In genomic region chr11:113468016-113468415, GRCm38 (mm10) we compare ENCODE assay signal across 16 mouse cellular contexts.
DNase-seq lines count a peak whose midpoint lies in the region; ATAC-seq and TF ChIP-seq lines count a peak whose summit lies in the region.
"Had no signal": no experiment of that assay in that cellular context is flagged by ENCODE, and none has a peak within 500 bp of the region (broad histone marks: within the 10 kb centered on the region; RNA-seq: fewer than 3 reads in every experiment).

No protein-coding gene starts in this region.

- no peak overlapping the region; the same call in 1 of the 2 replicates for H3K4me2 ChIP-seq in hindbrain, embryonic 12.5 days (replicated peaks)
- no peak overlapping the region for H3K4me2 ChIP-seq in midbrain, embryonic 14.5 days (ENCODE audit: low read length)
- H3K4me2 ChIP-seq: heart, embryonic 15.5 days; liver, embryonic 13.5 days had no signal

- no peaks in the 10 kb centered on the region for H3K9me3 ChIP-seq in hindbrain, embryonic 12.5 days (replicated peaks)
- H3K9me3 ChIP-seq in midbrain, embryonic 14.5 days (ENCODE audit: control insufficient read depth, low read length), result no peaks in the 10 kb centered on the region
- H3K9me3 ChIP-seq: heart, embryonic 15.5 days; liver, embryonic 13.5 days had no signal

- peak; percentile 57 for ATAC-seq in hindbrain, embryonic 12.5 days (ENCODE audit: low FRiP score)
- peak; percentile 53; the same call in 1 of the 2 replicates for ATAC-seq in midbrain, embryonic 14.5 days (ENCODE audit: low FRiP score, low TSS enrichment)
- no peak for ATAC-seq in activated CD4-positive, CD25-positive, alpha-beta regulatory T cell, adult 4 months
- ATAC-seq: inflammation-experienced regulatory T-cells, adult 6 months; lung, postnatal 0 days had no signal

- no peaks in the 10 kb centered on the region for H3K27me3 ChIP-seq in hindbrain, embryonic 12.5 days
- no peaks in the 10 kb centered on the region for H3K27me3 ChIP-seq in midbrain, embryonic 14.5 days (ENCODE audit: control insufficient read depth, insufficient read depth, low read length)
- H3K27me3 ChIP-seq: heart, embryonic 15.5 days; liver, embryonic 13.5 days had no signal

- no peak for DNase-seq in layer of hippocampus, adult 2 months (ENCODE audit: low spot score in 2 of 2)
- no peak for DNase-seq in layer of hippocampus, postnatal 10 days (ENCODE audit: low spot score in 2 of 2)
- peak; percentile 49 for DNase-seq in midbrain, embryonic 14.5 days
- DNase-seq in heart, adult 11 months, result no peak
- DNase-seq in thymus, postnatal 4 days, result no peak
- no peak for DNase-seq in testis, postnatal 10 days (ENCODE audit: low spot score)
- DNase-seq: adrenal gland, adult 8-10 months; B cell, adult 2 months; cerebellum, postnatal 25 days; kidney, postnatal 10 days; liver, embryonic 13.5 days had no signal

- no peak overlapping the region for H3K9ac ChIP-seq in hindbrain, embryonic 12.5 days
- H3K9ac ChIP-seq in midbrain, embryonic 14.5 days (replicated peaks; ENCODE audit: low read length), result no peak overlapping the region
- H3K9ac ChIP-seq: heart, embryonic 15.5 days; liver, embryonic 13.5 days had no signal

- 0 out of 2 replicates have a peak overlapping the region, but pooled peaks have one; percentile 5 for H3K27ac ChIP-seq in layer of hippocampus, adult 2 months
- H3K27ac ChIP-seq in hindbrain, embryonic 12.5 days, result peak overlapping the region; percentile 91
- peak overlapping the region; percentile 88 for H3K27ac ChIP-seq in midbrain, embryonic 14.5 days (replicated peaks; ENCODE audit: low read depth, low read length)
- H3K27ac ChIP-seq: heart, embryonic 15.5 days; liver, embryonic 13.5 days had no signal

- 33% methylated on average over 10 of the region's 10 CpGs for WGBS in hindbrain, embryonic 12.5 days
- WGBS in midbrain, embryonic 14.5 days, result 20% methylated on average over 10 of the region's 10 CpGs

- H3K36me3 ChIP-seq in hindbrain, embryonic 12.5 days, result no peaks in the 10 kb centered on the region
- no peaks in the 10 kb centered on the region for H3K36me3 ChIP-seq in midbrain, embryonic 14.5 days (ENCODE audit: control insufficient read depth, insufficient read depth, low read length)
- H3K36me3 ChIP-seq: heart, embryonic 15.5 days had no signal

- peaks cover 43% of the 10 kb centered on the region for H3K4me1 ChIP-seq in hindbrain, embryonic 12.5 days
- H3K4me1 ChIP-seq in midbrain, embryonic 14.5 days (ENCODE audit: control insufficient read depth, insufficient read depth, low read length), result peaks cover 21% of the 10 kb centered on the region; the same call in 1 of the 2 replicates
- H3K4me1 ChIP-seq: heart, embryonic 15.5 days; liver, embryonic 13.5 days had no signal

- no peak for TF ChIP-seq CTCF in layer of hippocampus, adult 2 months (conservative IDR thresholded peaks at IDR 0.05)

- no peak overlapping the region for H3K4me3 ChIP-seq in layer of hippocampus, adult 2 months
- no peak overlapping the region for H3K4me3 ChIP-seq in hindbrain, embryonic 12.5 days
- H3K4me3 ChIP-seq in midbrain, embryonic 14.5 days (replicated peaks; ENCODE audit: low read depth, low read length), result no peak overlapping the region
- H3K4me3 ChIP-seq: heart, embryonic 15.5 days; liver, embryonic 13.5 days had no signal

Comparison
In these comparisons a context has a peak if more than half of its experiments do, and no peak if none do; other contexts are left out.
1. H3K27ac ChIP-seq: peak in every context shown above with its lines; median percentile 91 in hindbrain, embryonic 12.5 days; 88 in midbrain, embryonic 14.5 days; 5 in layer of hippocampus, adult 2 months.